Mouse (Mus musculus): ENCODE data around the gene Tmem130. TPM values are rescaled to one million over a fixed set of nuclear protein-coding genes. Genes with fewer than 3 reads are reported as not detected.
"Not testable (repeated sequence)": the region's sequence is repeated elsewhere in the genome, so short reads cannot be mapped to it uniquely, and the experiment has no call there.

Gene Tmem130
- polyA plus RNA-seq, 1 experiment: not detected

DNA sequence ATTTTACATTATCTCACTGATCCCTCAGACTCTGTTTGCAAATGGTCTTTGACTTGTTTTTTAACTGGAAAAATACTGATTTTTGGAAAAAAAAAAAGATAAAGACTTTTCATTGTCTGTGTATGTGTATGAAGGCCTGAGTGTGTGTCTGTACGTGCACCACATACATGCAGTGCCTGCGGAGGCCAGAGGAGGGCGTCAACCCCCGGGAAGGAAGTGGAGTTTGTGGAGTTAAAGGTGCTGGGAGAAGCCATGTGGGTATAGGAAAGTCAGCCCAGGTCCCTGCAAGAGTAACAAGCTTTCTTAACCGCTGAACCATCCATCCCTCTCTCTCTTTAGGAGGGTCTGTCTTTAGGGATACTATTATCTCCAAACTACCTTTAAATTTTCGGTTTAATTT, 11.6 kb upstream of the Tmem130 start:
- H3K4me3 ChIP-seq (ENCODE audit: insufficient read depth, low read depth, low read length): no peak overlapping the region
- 92% methylated on average over 6 of the region's 6 CpGs for WGBS
- TF ChIP-seq POLR2A (IDR thresholded peaks at IDR 0.05; ENCODE audit: insufficient read depth, low read depth, low read length) (no peak), CTCF (IDR thresholded peaks at IDR 0.05; ENCODE audit: insufficient read depth, low read depth, low read length) (no peak)
- H3K27ac ChIP-seq (ENCODE audit: insufficient read depth, low read depth, low read length): no peak overlapping the region
- peaks cover 7% of the 10 kb centered on the region for H3K4me1 ChIP-seq (ENCODE audit: control insufficient read depth, insufficient read depth, low read length)

DNA sequence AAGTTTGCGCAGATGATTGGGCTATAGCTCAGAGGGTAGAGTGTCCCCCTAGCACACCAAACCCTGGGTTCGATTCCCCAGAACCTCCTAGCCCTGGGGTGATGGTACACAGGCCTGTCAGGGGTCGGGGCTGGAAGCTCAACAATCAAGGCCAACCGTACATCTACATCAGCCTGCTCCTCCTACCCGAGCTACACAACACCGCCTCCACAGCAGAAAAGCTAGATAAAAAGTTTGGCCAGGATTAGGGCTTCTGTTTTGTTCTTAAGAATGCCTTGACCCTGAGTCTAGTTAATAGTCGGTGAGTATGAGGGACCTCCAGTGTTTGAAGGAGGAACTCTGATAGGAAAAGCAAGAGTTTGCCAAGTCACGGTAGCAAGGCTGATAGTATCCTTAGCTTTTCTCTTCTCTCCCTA, 7.5 kb upstream of the Tmem130 start:
- TF ChIP-seq CTCF (IDR thresholded peaks at IDR 0.05; ENCODE audit: insufficient read depth, low read depth, low read length) (no peak), POLR2A (IDR thresholded peaks at IDR 0.05; ENCODE audit: insufficient read depth, low read depth, low read length) (no peak)
- Histone ChIP-seq H3K27ac (ENCODE audit: insufficient read depth, low read depth, low read length) (0 out of 2 replicates have a peak overlapping the region, but pooled peaks have one; percentile 99), H3K4me3 (ENCODE audit: insufficient read depth, low read depth, low read length) (peak overlapping the region; percentile 93), H3K4me1 (ENCODE audit: control insufficient read depth, insufficient read depth, low read length) (peaks cover 10% of the 10 kb centered on the region)
- 10% methylated on average over 8 of the region's 8 CpGs for WGBS

DNA sequence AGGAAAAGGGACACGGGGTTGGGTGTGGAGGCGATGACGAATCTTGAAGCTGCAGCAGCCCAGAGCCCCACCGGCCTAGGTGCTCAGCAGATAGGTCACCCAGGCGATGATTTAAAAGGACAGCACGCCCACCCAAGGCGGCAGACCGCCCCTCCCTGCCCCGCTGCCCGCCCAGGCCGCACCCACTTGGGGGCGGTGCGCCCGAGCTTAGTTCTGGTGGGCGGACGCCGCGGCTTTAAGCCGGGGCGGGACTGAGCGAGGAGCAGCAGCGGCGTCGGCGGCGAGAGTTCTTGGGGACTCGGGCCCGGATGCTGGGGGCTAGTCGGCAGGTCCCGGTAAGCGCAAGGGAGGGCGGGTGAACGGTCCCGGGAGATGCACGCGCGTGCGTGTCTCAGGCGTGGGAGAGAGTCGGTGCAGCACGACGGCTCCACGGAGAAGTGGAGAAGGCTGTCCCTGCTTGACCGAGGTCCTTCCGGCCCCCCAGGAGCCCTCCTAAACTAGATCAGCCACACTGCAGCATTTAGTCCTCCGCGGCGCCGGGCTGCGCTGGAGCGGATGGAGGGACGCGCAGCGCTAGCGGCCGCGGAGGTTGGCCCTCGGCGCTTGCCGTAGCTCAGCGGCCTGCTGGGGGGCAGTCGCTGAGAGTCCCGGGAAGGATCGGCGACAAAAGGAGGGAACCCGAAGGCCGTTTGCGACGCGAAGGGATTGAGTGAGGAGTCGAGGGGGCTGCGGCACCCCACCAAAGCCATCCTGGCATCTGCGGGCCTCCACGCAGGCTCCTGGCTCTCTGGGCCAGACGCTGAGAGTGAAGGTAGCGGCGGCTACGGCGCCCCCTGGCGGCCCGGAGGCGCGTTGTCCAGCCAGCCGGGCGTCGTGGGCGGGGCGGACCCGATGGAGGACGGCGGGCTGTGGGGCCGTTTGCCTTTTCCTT, 6.6 kb upstream of the Tmem130 start:
- under 1% methylated on average over 92 of the region's 92 CpGs for WGBS
- H3K27ac ChIP-seq (ENCODE audit: insufficient read depth, low read depth, low read length): peak overlapping the region; percentile 99
- TF ChIP-seq CTCF (IDR thresholded peaks at IDR 0.05; ENCODE audit: insufficient read depth, low read depth, low read length): peak; percentile 98
- peak; percentile 80 for TF ChIP-seq POLR2A (IDR thresholded peaks at IDR 0.05; ENCODE audit: insufficient read depth, low read depth, low read length)
- peaks cover 10% of the 10 kb centered on the region for H3K4me1 ChIP-seq (ENCODE audit: control insufficient read depth, insufficient read depth, low read length)
- H3K4me3 ChIP-seq (ENCODE audit: insufficient read depth, low read depth, low read length): peak overlapping the region; percentile 93

DNA sequence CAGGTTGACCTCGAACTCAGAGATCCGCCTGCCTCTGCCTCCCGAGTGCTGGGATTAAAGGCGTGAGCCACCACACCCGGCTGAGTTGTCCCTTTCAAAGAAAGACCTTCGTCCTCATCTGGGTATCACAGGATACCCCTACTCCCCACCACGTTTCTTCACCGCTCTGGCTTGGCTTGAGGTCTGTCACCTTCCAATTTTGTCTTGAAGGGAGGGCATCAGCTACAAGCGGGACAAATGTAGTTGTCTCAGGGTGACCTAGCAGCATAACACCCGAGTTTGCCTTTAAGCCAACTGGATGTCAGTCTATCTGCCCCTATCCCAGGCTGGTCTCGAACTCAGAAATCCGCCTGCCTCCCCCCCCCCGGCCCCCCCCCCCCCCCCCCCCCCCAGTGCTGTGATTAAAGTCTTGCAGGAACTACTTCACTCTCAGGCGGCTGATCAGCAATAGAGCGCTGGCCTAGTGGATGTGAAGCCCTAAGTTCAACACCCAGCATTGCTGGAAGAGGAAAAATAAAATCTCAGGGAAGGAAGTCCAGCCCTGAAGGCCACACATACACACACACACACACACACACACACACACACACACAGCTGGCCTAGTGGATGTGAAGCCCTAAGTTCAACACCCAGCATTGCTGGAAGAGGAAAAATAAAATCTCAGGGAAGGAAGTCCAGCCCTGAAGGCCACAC, 5.6 kb upstream of the Tmem130 start, which contains the start of gene Trrap:
Gene Trrap, plus strand, starts transcription at position 627 of the 693 bp plus-strand sequence.
- WGBS: 74% methylated on average over 14 of the region's 15 CpGs
- peak within 1 kb of the TSS; percentile 99 for H3K27ac ChIP-seq (ENCODE audit: insufficient read depth, low read depth, low read length)
- H3K4me3 ChIP-seq (ENCODE audit: insufficient read depth, low read depth, low read length): peak within 1 kb of the TSS; percentile 93
- H3K4me1 ChIP-seq (ENCODE audit: control insufficient read depth, insufficient read depth, low read length): not testable (repeated sequence)

- Histone ChIP-seq H3K27ac (ENCODE audit: insufficient read depth, low read depth, low read length) (no peak overlapping the region), H3K4me3 (ENCODE audit: insufficient read depth, low read depth, low read length) (no peak overlapping the region), H3K4me1 (ENCODE audit: control insufficient read depth, insufficient read depth, low read length) (peaks cover 10% of the 10 kb centered on the region)
- TF ChIP-seq POLR2A (IDR thresholded peaks at IDR 0.05; ENCODE audit: insufficient read depth, low read depth, low read length) (no peak), CTCF (IDR thresholded peaks at IDR 0.05; ENCODE audit: insufficient read depth, low read depth, low read length) (no peak)
- 52% methylated on average over 11 of the region's 11 CpGs for WGBS
Observed at GRCm38 (mm10) chr5:144766646-144767045, 5.0 kb upstream of the Tmem130 start.

GRCm38 (mm10) chr5:144766026-144766425, 4.4 kb upstream of the Tmem130 start:
- TF ChIP-seq POLR2A (IDR thresholded peaks at IDR 0.05; ENCODE audit: insufficient read depth, low read depth, low read length) (no peak), CTCF (IDR thresholded peaks at IDR 0.05; ENCODE audit: insufficient read depth, low read depth, low read length) (no peak)
- no peak overlapping the region for H3K4me3 ChIP-seq (ENCODE audit: insufficient read depth, low read depth, low read length)
- 66% methylated on average over 7 of the region's 7 CpGs for WGBS
- H3K4me1 ChIP-seq (ENCODE audit: control insufficient read depth, insufficient read depth, low read length): peaks cover 10% of the 10 kb centered on the region
- H3K27ac ChIP-seq (ENCODE audit: insufficient read depth, low read depth, low read length): no peak overlapping the region

GRCm38 (mm10) chr5:144758422-144758821, 3.2 kb downstream of the Tmem130 start:
- 7% methylated on average over 8 of the region's 8 CpGs for WGBS
- Histone ChIP-seq H3K4me3 (ENCODE audit: insufficient read depth, low read depth, low read length) (peak overlapping the region; percentile 21; the same call in 1 of the 2 replicates), H3K27ac (ENCODE audit: insufficient read depth, low read depth, low read length) (peak overlapping the region; percentile 71), H3K4me1 (ENCODE audit: control insufficient read depth, insufficient read depth, low read length) (peaks cover 17% of the 10 kb centered on the region)
- TF ChIP-seq CTCF (IDR thresholded peaks at IDR 0.05; ENCODE audit: insufficient read depth, low read depth, low read length): no peak
- TF ChIP-seq POLR2A (IDR thresholded peaks at IDR 0.05; ENCODE audit: insufficient read depth, low read depth, low read length): no peak

DNA sequence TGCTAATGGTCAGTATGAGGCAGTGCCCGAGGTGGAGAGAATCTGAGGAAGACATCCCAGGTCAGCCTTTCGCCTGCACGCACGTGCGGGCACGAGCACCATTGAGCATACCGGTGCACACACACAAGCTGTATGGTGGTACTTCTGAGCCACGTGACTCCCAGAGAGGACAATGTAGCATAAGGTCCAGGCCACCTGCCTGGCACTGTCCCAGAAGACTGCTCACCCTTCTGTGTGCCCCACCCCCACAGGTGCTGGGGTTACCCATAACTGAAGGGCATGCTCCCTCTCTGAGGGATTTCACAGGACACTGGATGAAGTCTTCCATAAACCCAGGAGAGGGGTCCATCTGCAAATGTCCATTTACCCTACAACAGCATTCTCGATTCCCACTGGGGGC, 4.2 kb downstream of the Tmem130 start:
- no peak overlapping the region for H3K27ac ChIP-seq (ENCODE audit: insufficient read depth, low read depth, low read length)
- WGBS: 89% methylated on average over 9 of the region's 9 CpGs
- H3K4me1 ChIP-seq (ENCODE audit: control insufficient read depth, insufficient read depth, low read length): peaks cover 20% of the 10 kb centered on the region
- TF ChIP-seq CTCF (IDR thresholded peaks at IDR 0.05; ENCODE audit: insufficient read depth, low read depth, low read length) (no peak), POLR2A (IDR thresholded peaks at IDR 0.05; ENCODE audit: insufficient read depth, low read depth, low read length) (no peak)
- H3K4me3 ChIP-seq (ENCODE audit: insufficient read depth, low read depth, low read length): no peak overlapping the region

- no peak overlapping the region for H3K27ac ChIP-seq (ENCODE audit: insufficient read depth, low read depth, low read length)
- H3K4me3 ChIP-seq (ENCODE audit: insufficient read depth, low read depth, low read length): no peak overlapping the region
- 80% methylated on average over 10 of the region's 10 CpGs for WGBS
- H3K4me1 ChIP-seq (ENCODE audit: control insufficient read depth, insufficient read depth, low read length): peaks cover 22% of the 10 kb centered on the region
- no peak for TF ChIP-seq CTCF (IDR thresholded peaks at IDR 0.05; ENCODE audit: insufficient read depth, low read depth, low read length)
- no peak for TF ChIP-seq POLR2A (IDR thresholded peaks at IDR 0.05; ENCODE audit: insufficient read depth, low read depth, low read length)
Observed at GRCm38 (mm10) chr5:144755191-144755590, 6.4 kb downstream of the Tmem130 start.

All from olfactory bulb, adult 2 months (tissue).